Mouse (Mus musculus) neural tube, embryonic 14.5 days (tissue): ENCODE data around the gene Tk1. TPM values are rescaled to one million over a fixed set of nuclear protein-coding genes. Genes with fewer than 3 reads are reported as not detected.

Experiments used
- ATAC-seq: fragments of 200-750 bp; cut with Nextera tagmentation; 2 replicates; pipeline ENCODE4 v1.8.0; 2017; ENCODE audit warnings: low read depth, mild to moderate bottlenecking, moderate TSS enrichment, moderate library complexity
- H3K27ac ChIP-seq: fragments of 300-500 bp; sonication (generic); 2 replicates; pipeline ENCODE4 v1.5.1; 2014; ENCODE audit warnings: low read depth, mild to moderate bottlenecking, control low read depth, low read length, moderate library complexity, mixed read lengths
- H3K27me3 ChIP-seq: fragments of 300-500 bp; sonication (generic); 2 replicates; pipeline ENCODE4 v1.6.1; 2014; ENCODE audit warnings: low read length; ENCODE audit not compliant: control insufficient read depth, insufficient read depth
- H3K36me3 ChIP-seq: fragments of 300-500 bp; sonication (generic); 2 replicates; pipeline ENCODE4 v1.6.1; 2014; ENCODE audit warnings: low read length, mixed read lengths; ENCODE audit not compliant: control insufficient read depth, insufficient read depth
- H3K4me1 ChIP-seq: fragments of 300-500 bp; sonication (generic); 2 replicates; pipeline ENCODE4 v1.6.1; 2014; ENCODE audit warnings: low read length; ENCODE audit not compliant: control insufficient read depth, insufficient read depth
- H3K4me2 ChIP-seq: fragments of 300-500 bp; sonication (generic); 2 replicates; pipeline ENCODE4 v1.6.1; 2014; ENCODE audit warnings: mild to moderate bottlenecking, low read depth, low read length, control low read depth
- H3K4me3 ChIP-seq: fragments of 300-500 bp; sonication (generic); 2 replicates; pipeline ENCODE4 v1.5.1; 2014; ENCODE audit warnings: low read depth, low read length, control low read depth, mixed read lengths
- H3K9ac ChIP-seq: fragments of 300-500 bp; sonication (generic); replicated peaks from 2 replicates; pipeline ENCODE4 v1.6.1; 2014; ENCODE audit warnings: low read depth, mild to moderate bottlenecking, control low read depth, low read length, mixed read lengths
- H3K9me3 ChIP-seq: fragments of 300-500 bp; sonication (generic); 2 replicates; pipeline ENCODE4 v1.6.1; 2016; ENCODE audit warnings: low read length; ENCODE audit not compliant: control insufficient read depth
- WGBS: fragments of 180-500 bp; shearing (Covaris S2); extraction: QIAGEN DNeasy Blood & Tissue Kit; methylation state at CpG from one replicate; pipeline ENCODE4 v1.1.7; 2014; 5-methylcytosine and 5-hydroxymethylcytosine counted together
- polyA plus RNA-seq: library from polyadenylated mRNA; unstranded; fragments of >200 nt; fragmentation: Nextera tagmentation; extraction: Ambion mirVana; gene quantifications from 2 replicates; pipeline ENCODE4 v1.2.1, GENCODE M21; 2014

Gene Tk1
- polyA plus RNA-seq, 1 experiment from 2014 or later, result 6.8 TPM

GRCm38 (mm10) chr11:117864805-117865204 is 38.9 kb upstream of the Tk1 start:
- Histone ChIP-seq H3K4me1 (peaks cover 8% of the 10 kb centered on the region; the same call in 1 of the 2 replicates), H3K4me3 (no peak overlapping the region), H3K27ac (no peak overlapping the region), H3K4me2 (no peak overlapping the region), H3K9me3 (no peaks in the 10 kb centered on the region), H3K27me3 (0 out of 2 replicates have a peak, but pooled peaks cover 3% of the 10 kb centered on the region), H3K9ac (no peak overlapping the region), H3K36me3 (no peaks in the 10 kb centered on the region)
- 57% methylated on average over 2 of the region's 2 CpGs for WGBS
- ATAC-seq, result no peak

GRCm38 (mm10) chr11:117863174-117863856 is 37.4 kb upstream of the Tk1 start:
- Histone ChIP-seq H3K9ac (no peak overlapping the region), H3K27ac (no peak overlapping the region), H3K36me3 (no peaks in the 10 kb centered on the region), H3K9me3 (no peaks in the 10 kb centered on the region), H3K4me1 (peaks cover 8% of the 10 kb centered on the region; the same call in 1 of the 2 replicates), H3K27me3 (0 out of 2 replicates have a peak, but pooled peaks cover 3% of the 10 kb centered on the region), H3K4me3 (no peak overlapping the region), H3K4me2 (no peak overlapping the region)
- ATAC-seq, result no peak
- WGBS, result 33% methylated on average over 11 of the region's 11 CpGs

GRCm38 (mm10) chr11:117860601-117861000 is 34.7 kb upstream of the Tk1 start, which contains the start of gene Tmem235:
Gene Tmem235 (plus strand): TSS chr11:117860752.
- Histone ChIP-seq H3K4me2 (no peak within 1 kb of the TSS), H3K27me3 (0 out of 2 replicates have a peak, but pooled peaks cover 3% of the 10 kb centered on the region), H3K27ac (no peak within 1 kb of the TSS), H3K36me3 (no peaks in the 10 kb centered on the region), H3K4me3 (no peak within 1 kb of the TSS), H3K9ac (no peak within 1 kb of the TSS), H3K4me1 (no peaks in the 10 kb centered on the region), H3K9me3 (no peaks in the 10 kb centered on the region)
- WGBS, result 3% methylated on average over 23 of the region's 23 CpGs
- no peak for ATAC-seq

- Histone ChIP-seq H3K4me2 (no peak overlapping the region), H3K27ac (no peak overlapping the region), H3K36me3 (no peaks in the 10 kb centered on the region), H3K9me3 (no peaks in the 10 kb centered on the region), H3K9ac (no peak overlapping the region), H3K27me3 (0 out of 2 replicates have a peak, but pooled peaks cover 3% of the 10 kb centered on the region), H3K4me1 (no peaks in the 10 kb centered on the region), H3K4me3 (no peak overlapping the region)
- ATAC-seq, result no peak
- 34% methylated on average over 3 of the region's 3 CpGs for WGBS
Observed at GRCm38 (mm10) chr11:117858392-117858791, 32.5 kb upstream of the Tk1 start.

DNA sequence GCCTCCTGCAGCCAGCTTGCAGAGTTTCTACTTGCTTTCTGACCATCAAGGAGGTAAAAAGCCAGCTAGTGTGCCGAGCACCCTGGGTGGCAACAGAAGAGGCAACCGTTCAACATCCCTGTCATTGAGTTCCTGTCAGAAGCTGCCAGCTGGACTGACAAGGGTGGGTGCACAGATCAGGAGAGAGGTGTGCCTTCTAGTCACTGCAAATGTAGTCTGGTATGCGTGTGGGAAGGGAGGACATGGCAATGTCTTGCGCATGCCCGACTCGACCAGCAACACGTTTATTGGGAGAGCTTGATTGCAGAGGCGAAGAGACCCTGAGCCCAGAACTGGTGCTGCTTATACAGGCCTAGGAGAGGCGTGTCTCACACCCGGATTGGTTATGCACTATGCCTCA is 31.6 kb upstream of the Tk1 start:
- ATAC-seq, result no peak
- Histone ChIP-seq H3K9me3 (no peaks in the 10 kb centered on the region), H3K9ac (no peak overlapping the region), H3K36me3 (no peaks in the 10 kb centered on the region), H3K4me2 (no peak overlapping the region), H3K4me3 (no peak overlapping the region), H3K4me1 (no peaks in the 10 kb centered on the region), H3K27ac (no peak overlapping the region), H3K27me3 (0 out of 2 replicates have a peak, but pooled peaks cover 3% of the 10 kb centered on the region)
- 97% methylated on average over 10 of the region's 10 CpGs for WGBS

- ATAC-seq, result no peak
- WGBS, result 95% methylated on average over 1 of the region's 1 CpGs
- no peak overlapping the region for H3K4me3 ChIP-seq
- H3K9me3 ChIP-seq, result no peaks in the 10 kb centered on the region
- H3K36me3 ChIP-seq, result no peaks in the 10 kb centered on the region
- H3K27ac ChIP-seq, result no peak overlapping the region
- no peaks in the 10 kb centered on the region for H3K4me1 ChIP-seq
- H3K27me3 ChIP-seq, result no peaks in the 10 kb centered on the region
- no peak overlapping the region for H3K4me2 ChIP-seq
- no peak overlapping the region for H3K9ac ChIP-seq
Observed at GRCm38 (mm10) chr11:117855975-117856374, 30.1 kb upstream of the Tk1 start.

- no peaks in the 10 kb centered on the region for H3K36me3 ChIP-seq
- no peak overlapping the region for H3K4me2 ChIP-seq
- no peaks in the 10 kb centered on the region for H3K27me3 ChIP-seq
- H3K4me3 ChIP-seq, result no peak overlapping the region
- no peak overlapping the region for H3K9ac ChIP-seq
- no peak overlapping the region for H3K27ac ChIP-seq
- 98% methylated on average over 5 of the region's 5 CpGs for WGBS
- H3K4me1 ChIP-seq, result no peaks in the 10 kb centered on the region
- no peak for ATAC-seq
- no peaks in the 10 kb centered on the region for H3K9me3 ChIP-seq
Observed at GRCm38 (mm10) chr11:117855360-117855759, 29.5 kb upstream of the Tk1 start.

DNA sequence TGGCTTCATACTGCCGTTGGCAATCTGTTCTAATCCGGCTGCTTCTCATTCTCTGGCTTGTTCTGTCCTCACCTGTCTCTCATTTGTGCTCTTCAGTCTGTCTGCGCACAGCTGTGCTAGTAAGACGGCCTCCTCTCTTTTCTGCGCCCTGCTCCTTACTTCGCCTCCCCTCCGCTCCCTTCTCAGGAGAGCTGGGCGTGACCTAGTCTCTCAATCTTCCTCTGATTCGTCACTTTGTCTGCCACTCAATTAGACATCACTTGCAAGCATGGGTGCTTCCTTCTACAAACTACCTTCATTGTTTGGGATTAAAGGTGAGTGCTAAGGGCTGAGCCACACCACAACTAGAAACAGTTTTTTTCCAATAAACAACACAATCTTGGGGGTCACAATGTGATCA is 28.3 kb upstream of the Tk1 start:
- Histone ChIP-seq H3K36me3 (no peaks in the 10 kb centered on the region), H3K4me3 (no peak overlapping the region), H3K27me3 (no peaks in the 10 kb centered on the region), H3K27ac (no peak overlapping the region), H3K9me3 (no peaks in the 10 kb centered on the region), H3K9ac (no peak overlapping the region), H3K4me1 (peaks cover 4% of the 10 kb centered on the region; the same call in 1 of the 2 replicates), H3K4me2 (no peak overlapping the region)
- no peak for ATAC-seq
- 95% methylated on average over 9 of the region's 9 CpGs for WGBS

DNA sequence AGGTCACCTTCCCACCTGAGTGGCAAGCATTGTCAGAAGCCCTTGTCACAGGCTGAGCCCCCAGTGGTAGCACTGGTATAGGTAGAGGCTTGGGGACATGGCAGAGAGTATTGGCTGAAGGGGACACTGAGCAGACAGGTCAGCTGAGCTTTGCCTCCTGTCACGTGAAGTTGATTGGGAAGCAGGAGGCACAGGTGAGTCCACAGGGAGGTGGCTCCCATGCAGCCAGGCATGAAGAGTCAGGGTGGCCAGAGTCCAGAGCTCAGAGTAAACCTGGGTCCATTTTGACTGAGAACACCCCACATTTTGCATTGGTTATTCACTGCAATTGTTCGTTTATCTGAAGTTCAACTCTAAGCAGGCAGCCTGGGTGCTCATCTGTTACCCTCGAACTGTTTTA is 27.0 kb upstream of the Tk1 start:
- H3K4me3 ChIP-seq, result no peak overlapping the region
- no peak overlapping the region for H3K27ac ChIP-seq
- no peaks in the 10 kb centered on the region for H3K36me3 ChIP-seq
- WGBS, result 97% methylated on average over 3 of the region's 3 CpGs
- no peak overlapping the region for H3K4me2 ChIP-seq
- H3K9ac ChIP-seq, result no peak overlapping the region
- peaks cover 11% of the 10 kb centered on the region for H3K4me1 ChIP-seq
- no peaks in the 10 kb centered on the region for H3K27me3 ChIP-seq
- ATAC-seq, result no peak
- H3K9me3 ChIP-seq, result no peaks in the 10 kb centered on the region
